ENCODE assay signal across 9 mouse cellular contexts in the genomic region with DNA sequence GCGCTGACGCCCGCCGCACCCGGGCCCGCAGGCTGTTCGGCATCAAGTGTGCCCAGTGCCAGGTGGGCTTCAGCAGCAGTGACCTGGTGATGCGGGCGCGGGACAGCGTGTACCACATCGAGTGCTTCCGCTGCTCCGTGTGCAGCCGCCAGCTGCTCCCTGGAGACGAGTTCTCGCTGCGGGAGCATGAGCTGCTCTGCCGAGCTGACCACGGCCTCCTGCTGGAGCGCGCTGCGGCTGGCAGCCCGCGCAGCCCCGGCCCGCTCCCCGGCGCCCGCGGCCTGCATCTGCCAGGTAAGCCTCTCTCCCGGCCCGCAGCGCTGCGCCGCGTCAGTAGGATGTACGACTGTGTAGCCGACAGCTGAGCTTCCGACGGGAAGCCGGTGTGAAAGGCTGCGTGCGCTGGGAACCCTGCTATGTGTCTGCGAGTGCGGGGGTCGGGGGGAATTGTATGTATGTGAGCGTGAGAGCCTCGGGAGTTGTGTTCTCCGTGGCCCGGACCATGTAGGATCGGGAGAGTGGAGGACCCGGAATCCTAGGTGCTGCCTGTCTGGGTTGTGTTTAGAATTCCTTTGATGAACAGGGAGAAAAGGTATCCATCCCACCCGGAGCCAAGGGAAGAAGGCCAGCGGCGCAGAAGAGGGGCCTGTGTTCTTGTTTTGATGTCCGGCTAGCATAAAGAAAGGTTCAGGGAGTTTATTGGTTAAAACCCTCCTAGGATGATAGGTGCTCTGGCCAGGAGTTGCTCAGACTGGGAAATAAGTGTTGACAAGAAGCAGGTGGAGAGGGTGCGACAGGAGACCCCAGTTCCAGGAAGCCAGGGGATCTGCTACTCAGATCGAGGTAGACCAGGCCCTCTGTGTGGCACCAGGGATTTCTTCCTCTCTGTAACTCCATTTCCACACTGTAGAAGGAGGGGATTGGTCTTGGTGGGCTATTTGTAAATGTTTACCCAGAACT. TPM values are rescaled to one million over a fixed set of nuclear protein-coding genes. Genes with fewer than 3 reads are reported as not detected.
DNase-seq lines count a peak whose midpoint lies in the region; ATAC-seq and TF ChIP-seq lines count a peak whose summit lies in the region.
"Had no signal": no experiment of that assay in that cellular context is flagged by ENCODE, and none has a peak within 500 bp of the region (broad histone marks: within the 10 kb centered on the region; RNA-seq: fewer than 3 reads in every experiment).

No protein-coding gene starts in this region.

- peak; percentile 86 for DNase-seq in heart, adult 11 months
- DNase-seq in heart, postnatal 25 days (ENCODE audit: low spot score): no peak
- DNase-seq in brain, embryonic 14.5 days (ENCODE audit: low read depth): peak; percentile 30
- peak; percentile 15 to 40 for DNase-seq in heart, postnatal 36 days
- peak; percentile 64 for DNase-seq in retina, postnatal 1 day
- DNase-seq in frontal cortex, postnatal 25 days (ENCODE audit: low spot score in 2 of 2): no peak
- DNase-seq in right cerebral cortex, postnatal 4 days: no peak

- no peaks in the 10 kb centered on the region for H3K36me3 ChIP-seq in limb, embryonic 13.5 days
- H3K36me3 ChIP-seq: G1E had no signal

- H3K4me2 ChIP-seq in limb, embryonic 13.5 days (replicated peaks): peak overlapping the region; percentile 77

- H3K9me3 ChIP-seq in limb, embryonic 13.5 days: no peaks in the 10 kb centered on the region

- no peak for TF ChIP-seq POLR2A in brain, embryonic 14.5 days (IDR thresholded peaks at IDR 0.05; ENCODE audit: borderline replicate concordance, extremely low read depth, insufficient read depth, insufficient read length, poor library complexity, severe bottlenecking)

- peaks cover 64% of the 10 kb centered on the region for H3K4me1 ChIP-seq in limb, embryonic 13.5 days

- TF ChIP-seq CTCF in brain, embryonic 14.5 days (IDR thresholded peaks at IDR 0.05; ENCODE audit: borderline replicate concordance, extremely low read depth, insufficient read depth, insufficient read length): no peak

- H3K27me3 ChIP-seq in limb, embryonic 13.5 days: peaks cover 98% of the 10 kb centered on the region

- 4% methylated on average over 59 of the region's 59 CpGs for WGBS in limb, embryonic 13.5 days

- ATAC-seq in limb, embryonic 13.5 days (ENCODE audit: low FRiP score, low read depth): no peak

- no peak overlapping the region for H3K27ac ChIP-seq in limb, embryonic 13.5 days

- H3K9ac ChIP-seq in limb, embryonic 13.5 days: peak overlapping the region; percentile 25; the same call in 1 of the 2 replicates

- intact Hi-C loops in heart, postnatal 25 days (cut with DNase I): loop anchor here (5.0 kb wide), 1 partner anchor 395 kb away; the partner anchor contains the start of gene Scaper
- intact Hi-C loops in heart, postnatal 36 days (cut with DNase I): loop anchor here (10.0 kb wide), 1 partner anchor 218 kb away; the partner anchor contains the start of genes Nrg4 and Tmem266

- H3K4me3 ChIP-seq in limb, embryonic 13.5 days: peak overlapping the region; percentile 49

RNA-seq across cellular contexts. Expression of gene Isl2, which starts 4.2 kb away (rescaled TPM):
- under 1 TPM in 1 of 2 experiments, not detected in 1; 0.26 TPM for total RNA-seq in heart, postnatal 25 days (2021)
- polyA plus RNA-seq in brain, embryonic 14.5 days (2012; rRNA removed): 1.5 and 3.7 TPM in 2 replicates
- under 1 TPM in 1 of 2 experiments, not detected in 1; 0.27 TPM for total RNA-seq in heart, postnatal 36 days (2021)
- 0.65 and 0.79 TPM in 2 replicates for polyA plus RNA-seq in limb, embryonic 13.5 days (2015; fragmentation: Nextera tagmentation; extraction: Ambion mirVana)
- total RNA-seq: G1E had no signal

RNA-seq across cellular contexts. Expression of gene Etfa, which starts 30.6 kb away (rescaled TPM):
- 100 to 1,000 TPM; 846 to 861 TPM for total RNA-seq in heart, postnatal 25 days (2021)
- polyA plus RNA-seq in brain, embryonic 14.5 days (2012; rRNA removed): 36.0 and 36.7 TPM in 2 replicates
- 100 to 1,000 TPM; 924 to 965 TPM for total RNA-seq in heart, postnatal 36 days (2021)
- polyA plus RNA-seq in limb, embryonic 13.5 days (2015; fragmentation: Nextera tagmentation; extraction: Ambion mirVana): 176 and 180 TPM in 2 replicates

Comparison
In these comparisons a context has a peak if more than half of its experiments do, and no peak if none do; other contexts are left out.
1. DNase-seq: peak in heart, adult 11 months (single experiment), brain, embryonic 14.5 days (single experiment), heart, postnatal 36 days (2 of 2) and retina, postnatal 1 day (single experiment); none in heart, postnatal 25 days (single experiment), frontal cortex, postnatal 25 days (0 of 2) and right cerebral cortex, postnatal 4 days (single experiment).